Mouse (Mus musculus): ENCODE data around the gene Cd164.

Gene Cd164

DNA sequence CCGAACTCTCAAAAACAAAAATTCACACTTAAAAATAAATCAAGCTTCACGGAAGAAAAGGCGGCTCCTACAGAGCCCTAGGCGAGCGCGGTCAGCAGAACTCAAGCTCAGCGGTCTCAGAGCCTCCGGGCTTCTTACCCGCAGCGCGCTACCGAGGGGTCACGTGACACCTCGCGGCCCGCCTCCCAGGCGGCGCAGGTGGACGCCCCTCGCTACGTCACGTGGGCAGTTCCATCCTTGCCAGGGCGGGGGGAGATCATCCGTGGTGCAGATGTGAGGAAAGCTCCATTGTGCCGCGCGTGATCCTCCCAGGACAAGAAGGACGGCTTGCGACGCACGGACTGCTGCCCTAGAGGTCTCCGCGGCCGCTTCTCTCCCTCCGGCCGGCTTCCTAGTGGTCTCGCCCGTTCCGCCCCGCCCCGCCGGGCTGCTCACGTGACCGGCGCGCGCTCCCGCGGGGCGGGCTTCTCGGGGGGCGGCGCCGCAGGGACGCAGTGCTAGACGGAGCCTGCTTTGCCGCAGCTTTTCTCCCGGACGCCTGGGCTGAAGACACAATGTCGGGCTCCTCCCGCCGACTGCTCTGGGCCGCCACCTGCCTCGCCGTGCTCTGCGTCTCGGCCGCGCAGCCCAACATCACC is at the start of gene Cd164:
Gene Cd164, plus strand, starts transcription at position 434 of the 638 bp plus-strand sequence.
- peak; percentile 77 for DNase-seq (ENCODE audit: extremely low spot score, low read depth, low spot score)

DNA sequence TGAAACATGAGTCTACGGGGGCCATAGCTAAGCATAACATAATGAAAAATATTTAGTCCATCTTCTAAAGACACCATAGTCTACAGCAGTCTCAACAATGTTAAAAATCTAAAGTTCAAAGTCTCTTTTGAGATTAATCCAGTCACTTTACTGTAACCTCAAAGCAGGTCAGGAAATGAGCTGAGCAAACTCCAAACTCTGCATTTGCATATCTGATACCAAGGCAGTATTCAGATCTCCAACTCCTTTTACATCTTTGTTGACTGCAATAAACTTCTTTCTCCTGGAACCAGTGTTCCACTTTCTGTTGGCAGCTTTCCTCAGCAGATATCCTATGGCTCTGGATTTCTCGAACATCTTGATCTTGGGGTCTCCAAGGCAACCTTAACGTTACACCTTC is 48.5 kb upstream of the Cd164 start:
- no peak for DNase-seq (ENCODE audit: extremely low spot score, low read depth, low spot score)

DNA sequence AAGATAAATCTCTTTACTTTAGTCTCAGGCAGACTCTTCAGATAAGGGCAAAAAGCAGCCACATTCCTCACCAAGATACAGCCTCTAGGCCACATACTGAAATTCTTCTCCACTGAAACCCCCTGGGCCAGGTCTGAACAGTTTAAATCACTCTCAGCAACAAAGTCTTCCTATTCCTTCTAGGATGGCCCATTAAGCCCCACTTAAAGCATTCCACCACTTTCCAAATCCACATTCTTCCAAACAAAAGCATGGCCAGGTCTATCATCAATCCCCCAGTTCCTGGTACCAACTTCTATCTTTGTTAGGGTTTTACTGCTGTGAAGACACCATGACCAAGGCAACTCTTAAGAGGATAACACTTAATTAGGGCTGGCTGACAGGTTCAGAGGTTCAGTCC is 46.7 kb upstream of the Cd164 start:
- DNase-seq (ENCODE audit: extremely low spot score, low read depth, low spot score): no peak

DNA sequence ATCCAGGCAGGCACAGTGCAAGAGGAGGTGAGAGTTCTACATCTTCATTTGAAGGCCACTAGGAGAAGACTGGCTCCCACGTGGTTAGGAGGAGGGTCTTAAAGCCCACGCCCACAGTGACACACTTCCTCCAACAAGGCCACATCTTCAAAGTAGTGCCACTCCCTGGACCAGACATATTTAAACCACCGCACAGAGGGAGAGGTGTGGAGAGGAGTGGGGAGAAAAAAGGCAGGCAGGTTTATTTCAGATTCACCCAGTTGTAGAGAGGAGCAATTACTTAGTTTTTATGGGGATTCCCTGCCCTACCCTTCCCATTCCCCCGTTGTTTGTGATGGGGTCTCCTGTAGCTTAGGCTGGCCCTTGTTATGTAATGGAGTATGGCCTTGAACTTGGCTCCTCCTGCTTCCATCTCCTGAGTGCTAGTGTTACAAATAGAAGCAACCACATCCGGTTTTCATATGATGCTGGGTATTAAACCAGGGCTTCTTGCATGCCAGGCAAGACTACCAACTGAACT is 46.2 kb upstream of the Cd164 start:
- DNase-seq (ENCODE audit: extremely low spot score, low read depth, low spot score): no peak

- DNase-seq (ENCODE audit: extremely low spot score, low read depth, low spot score): no peak
These were observed 45.3 kb upstream of the Cd164 start for GRCm38 (mm10) chr10:41473782-41474468.

DNA sequence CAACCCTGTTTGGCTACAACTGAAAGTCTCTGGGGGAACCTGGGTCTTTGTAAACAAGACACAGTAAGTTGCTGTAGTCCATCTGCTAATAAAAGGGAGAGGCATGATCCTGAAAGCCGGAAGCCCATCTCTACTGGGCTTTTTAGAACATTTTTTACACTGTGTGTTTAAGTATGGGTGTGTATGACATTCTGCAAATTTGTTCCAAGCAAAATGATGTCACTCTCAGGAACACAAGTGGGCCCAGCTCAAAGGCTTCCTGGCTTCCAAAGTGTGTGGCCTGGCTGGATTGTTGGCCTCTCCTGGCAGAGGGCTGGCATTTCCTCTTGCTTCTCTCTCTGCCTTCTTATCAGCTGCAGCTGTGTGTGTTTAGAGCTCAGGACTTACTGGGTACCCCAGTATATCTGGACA is 44.2 kb upstream of the Cd164 start:
- DNase-seq (ENCODE audit: extremely low spot score, low read depth, low spot score): no peak

DNA sequence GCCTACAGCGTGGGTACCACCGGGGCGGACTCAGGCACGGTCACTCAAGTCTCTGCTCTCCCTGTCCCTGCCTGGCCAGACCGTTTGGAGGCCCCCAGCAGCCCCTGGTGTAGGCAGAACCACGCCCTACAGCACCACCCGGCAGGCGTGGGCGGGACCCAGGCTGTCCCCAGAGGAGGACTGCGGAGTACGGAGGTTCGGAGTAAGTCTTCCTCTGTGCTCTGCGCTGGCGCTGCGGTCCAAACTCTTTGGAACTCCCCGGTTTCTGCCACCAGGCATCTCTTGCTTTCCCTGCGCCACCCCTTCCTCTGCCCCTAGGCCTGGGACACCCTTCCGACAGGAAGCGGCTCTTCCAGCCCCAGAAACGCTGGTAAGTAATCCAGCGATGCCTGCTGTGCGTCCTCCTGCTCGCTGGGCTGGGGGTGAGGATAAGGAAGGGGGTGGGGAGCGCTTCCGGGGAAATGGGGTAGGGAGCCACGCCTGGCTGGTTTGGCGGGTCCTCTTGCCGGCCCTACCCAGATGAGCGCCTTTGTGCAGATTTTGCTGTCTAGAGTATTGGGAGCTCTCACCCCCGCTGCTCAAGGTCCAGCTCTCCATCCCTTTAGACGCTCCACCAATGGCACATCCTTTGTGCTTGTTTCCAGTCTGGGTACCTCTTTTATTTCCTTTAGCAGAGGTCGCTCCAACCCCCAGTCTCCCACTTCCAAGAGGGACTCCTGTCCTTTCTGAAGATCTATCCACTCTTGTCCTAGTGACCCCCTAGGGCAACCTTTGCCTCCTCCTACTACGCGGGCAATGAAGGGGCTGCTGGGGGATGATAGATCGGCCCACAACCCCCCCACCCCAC is 42.8 kb upstream of the Cd164 start, which contains the start of gene Mical1:
Gene Mical1, plus strand, starts transcription at position 144 of the 847 bp plus-strand sequence.
- DNase-seq (ENCODE audit: extremely low spot score, low read depth, low spot score): no peak

- DNase-seq (ENCODE audit: extremely low spot score, low read depth, low spot score): no peak
These were observed 42.3 kb upstream of the Cd164 start for GRCm38 (mm10) chr10:41477018-41477277.

DNA sequence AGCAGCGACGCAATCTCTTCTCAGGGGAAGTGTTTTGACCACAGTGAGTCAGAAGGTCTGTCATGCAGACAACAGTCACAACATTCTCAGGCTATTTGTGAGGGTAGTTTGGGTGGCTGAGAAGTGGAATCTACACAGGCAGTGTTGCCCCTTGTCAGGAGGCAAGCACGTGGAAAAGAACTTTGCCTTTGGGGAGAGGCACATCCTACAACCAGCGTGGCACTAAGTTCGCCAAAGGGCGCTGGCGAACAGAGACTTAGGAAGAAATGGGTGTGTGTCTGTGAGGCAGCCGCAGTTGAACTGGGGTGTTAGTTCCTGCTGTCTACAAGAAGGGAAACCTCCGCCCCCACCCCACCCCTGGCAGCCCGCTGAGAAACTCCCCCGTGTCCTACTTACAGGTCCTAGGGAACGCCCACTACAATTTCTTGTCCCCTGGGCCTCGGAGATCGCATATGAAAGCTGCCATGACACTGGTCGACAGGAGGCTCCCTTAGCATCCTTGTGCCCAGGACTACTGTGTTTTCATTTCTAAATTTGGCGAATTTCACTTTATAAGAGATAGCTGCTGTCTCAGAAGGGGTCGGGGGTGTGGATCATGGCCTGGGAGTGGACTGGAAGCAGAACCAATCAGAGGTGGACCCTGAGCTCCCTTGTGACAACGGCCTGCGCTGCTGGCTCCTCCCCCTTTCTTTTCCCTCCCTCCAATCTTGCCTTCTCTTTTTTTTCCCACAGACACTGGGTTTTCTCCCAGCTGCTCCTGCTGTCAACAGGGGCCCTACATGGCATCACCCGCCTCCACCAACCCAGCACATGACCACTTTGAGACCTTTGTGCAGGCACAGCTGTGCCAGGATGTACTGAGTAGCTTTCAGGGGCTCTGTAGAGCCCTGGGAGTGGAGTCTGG is 41.7 kb upstream of the Cd164 start:
- DNase-seq (ENCODE audit: extremely low spot score, low read depth, low spot score): no peak

GRCm38 (mm10) chr10:41479961-41480360 is 39.3 kb upstream of the Cd164 start:
- no peak for DNase-seq (ENCODE audit: extremely low spot score, low read depth, low spot score)

DNA sequence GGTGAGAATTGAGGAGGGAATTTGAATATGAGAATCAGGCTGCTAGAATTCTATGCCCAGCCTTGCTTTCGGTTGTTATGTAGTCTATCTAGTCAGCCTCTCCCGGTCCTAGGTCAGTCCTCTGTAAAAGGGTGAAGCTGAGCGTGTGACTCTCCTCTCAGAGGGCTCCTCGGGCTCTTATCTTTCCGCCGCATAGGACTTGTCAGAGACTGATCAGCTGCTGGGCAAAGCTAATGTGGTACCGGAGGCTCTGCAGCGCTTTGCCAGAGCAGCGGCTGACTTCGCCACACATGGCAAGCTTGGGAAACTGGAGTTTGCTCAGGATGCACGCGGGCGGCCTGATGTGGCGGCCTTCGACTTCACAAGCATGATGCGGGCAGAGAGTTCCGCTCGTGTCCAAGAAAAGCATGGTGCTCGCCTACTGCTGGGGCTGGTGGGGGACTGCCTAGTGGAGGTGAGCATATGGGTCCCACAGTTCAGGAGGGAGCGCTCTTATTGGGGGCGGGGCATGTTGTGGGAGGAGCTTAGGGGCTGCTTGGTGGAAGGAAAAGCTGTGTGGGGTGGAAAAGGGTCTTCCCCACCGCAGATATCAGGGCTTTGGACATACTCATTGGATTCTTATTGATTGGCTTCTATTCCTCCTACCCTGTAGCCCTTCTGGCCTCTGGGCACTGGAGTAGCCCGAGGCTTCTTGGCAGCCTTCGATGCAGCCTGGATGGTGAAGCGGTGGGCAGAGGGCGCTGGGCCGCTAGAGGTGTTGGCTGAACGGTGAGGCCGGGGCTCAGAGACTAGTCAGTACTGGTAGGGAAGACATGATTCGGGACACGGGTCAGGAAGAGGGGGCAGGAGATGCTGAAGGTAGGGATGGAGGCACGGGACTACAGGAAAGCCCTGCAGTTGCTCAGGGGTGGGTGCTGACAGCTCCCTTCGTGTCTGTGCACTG is 38.0 kb upstream of the Cd164 start:
- no peak for DNase-seq (ENCODE audit: extremely low spot score, low read depth, low spot score)

DNA sequence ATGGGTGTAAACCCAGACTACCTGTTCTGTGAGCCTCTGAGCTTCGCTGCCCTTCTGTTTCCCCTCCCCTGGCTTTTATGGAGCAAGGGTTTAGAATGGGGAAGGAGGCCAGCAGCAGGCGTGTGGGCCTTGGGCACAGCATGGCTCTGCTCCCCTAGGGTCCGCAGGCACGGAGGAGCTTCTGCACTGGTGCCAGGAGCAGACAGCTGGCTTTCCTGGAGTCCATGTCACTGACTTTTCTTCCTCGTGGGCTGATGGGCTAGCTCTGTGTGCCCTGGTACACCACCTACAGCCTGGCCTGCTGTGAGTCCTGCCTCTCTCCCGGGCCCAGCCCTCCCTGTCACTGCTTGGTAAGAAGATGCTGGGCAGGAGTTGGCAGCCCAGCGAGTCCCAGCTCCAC is 36.8 kb upstream of the Cd164 start:
- DNase-seq (ENCODE audit: extremely low spot score, low read depth, low spot score): no peak

- no peak for DNase-seq (ENCODE audit: extremely low spot score, low read depth, low spot score)
These were observed 33.4 kb upstream of the Cd164 start for GRCm38 (mm10) chr10:41485778-41486177.

GRCm38 (mm10) chr10:41486506-41487170 is 32.6 kb upstream of the Cd164 start:
- DNase-seq (ENCODE audit: extremely low spot score, low read depth, low spot score): no peak

GRCm38 (mm10) chr10:41488877-41489276 is 30.3 kb upstream of the Cd164 start:
- no peak for DNase-seq (ENCODE audit: extremely low spot score, low read depth, low spot score)

DNA sequence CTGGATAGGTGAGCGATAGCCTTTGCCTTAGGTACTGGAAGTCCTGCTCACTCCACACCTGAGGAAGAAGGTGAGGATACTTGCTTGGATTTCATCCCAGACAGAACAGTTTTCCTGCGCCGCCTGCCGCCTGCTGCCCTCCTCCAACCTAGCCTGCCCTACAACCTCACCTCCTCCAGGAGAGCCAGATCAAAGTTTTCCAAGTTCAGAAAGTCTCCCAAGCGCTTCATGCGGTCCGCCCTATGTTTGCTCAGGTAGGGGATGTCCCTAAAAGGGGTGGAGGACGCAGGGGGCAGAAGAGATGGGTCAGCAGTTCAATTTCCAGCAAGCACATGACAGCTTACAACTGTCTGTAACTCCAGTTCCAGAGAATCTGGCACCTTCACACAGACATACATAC is 29.9 kb upstream of the Cd164 start:
- DNase-seq (ENCODE audit: extremely low spot score, low read depth, low spot score): no peak

DNA sequence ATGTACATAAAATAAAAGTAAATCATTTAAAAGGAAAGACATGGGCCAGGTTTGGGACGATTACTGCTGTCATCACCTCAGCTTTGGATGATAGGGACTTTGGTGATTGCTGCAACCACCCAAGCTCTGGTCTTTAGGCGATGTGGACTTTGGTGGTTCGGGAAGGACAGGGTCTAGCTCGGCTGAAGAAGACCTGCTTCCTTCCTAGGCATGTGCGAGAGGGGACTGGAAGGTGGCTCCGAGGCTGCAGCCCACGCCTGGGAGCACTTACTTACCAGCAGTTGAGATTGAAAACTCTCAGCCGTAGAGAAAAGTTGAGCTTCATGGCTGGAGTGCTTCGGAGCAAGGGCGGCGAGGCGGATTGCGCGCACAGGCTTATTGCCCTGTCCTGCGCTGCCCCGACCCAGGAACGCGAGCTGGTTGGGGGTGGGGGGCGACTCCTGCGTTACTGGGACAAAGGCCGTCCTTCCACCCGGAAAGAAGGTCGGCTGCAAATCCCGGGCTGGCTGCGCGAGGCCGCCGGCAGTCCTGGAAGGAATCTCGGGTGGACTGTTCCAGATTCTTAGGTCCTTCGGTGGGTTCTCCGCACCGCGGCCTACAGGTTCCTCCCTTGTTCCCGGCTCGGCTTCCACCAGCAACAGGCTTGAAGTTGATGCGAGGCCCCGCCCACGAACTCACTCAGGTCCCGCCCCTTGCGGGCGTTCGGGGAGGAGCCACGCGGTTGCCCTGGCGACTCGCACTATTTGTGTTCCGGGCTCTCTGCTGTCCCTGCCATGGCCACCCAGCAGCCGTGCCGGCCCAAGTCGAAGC is 29.3 kb upstream of the Cd164 start, which contains the start of the genes Smpd2 and Ppil6:
Gene Smpd2, minus strand, starts transcription at position 662 of the 810 bp plus-strand sequence.
Gene Ppil6, plus strand, starts transcription at position 732 of the 810 bp plus-strand sequence.
- DNase-seq (ENCODE audit: extremely low spot score, low read depth, low spot score): peak; percentile 83

- no peak for DNase-seq (ENCODE audit: extremely low spot score, low read depth, low spot score)
These were observed 28.7 kb upstream of the Cd164 start for GRCm38 (mm10) chr10:41490518-41490873.
